Mouse (Mus musculus) E14TG2a.4 (cell line): ENCODE data around the gene Spdye4c.

Experiments used
- CTCF ChIP-seq: conservative IDR thresholded peaks from 2 replicates; pipeline ENCODE4 v1.5.1; 2014; ENCODE audit warnings: low read length
- POU5F1 ChIP-seq: IDR thresholded peaks from 2 replicates; pipeline ENCODE4 v1.6.1; 2014; ENCODE audit warnings: low read length, borderline replicate concordance

DNA sequence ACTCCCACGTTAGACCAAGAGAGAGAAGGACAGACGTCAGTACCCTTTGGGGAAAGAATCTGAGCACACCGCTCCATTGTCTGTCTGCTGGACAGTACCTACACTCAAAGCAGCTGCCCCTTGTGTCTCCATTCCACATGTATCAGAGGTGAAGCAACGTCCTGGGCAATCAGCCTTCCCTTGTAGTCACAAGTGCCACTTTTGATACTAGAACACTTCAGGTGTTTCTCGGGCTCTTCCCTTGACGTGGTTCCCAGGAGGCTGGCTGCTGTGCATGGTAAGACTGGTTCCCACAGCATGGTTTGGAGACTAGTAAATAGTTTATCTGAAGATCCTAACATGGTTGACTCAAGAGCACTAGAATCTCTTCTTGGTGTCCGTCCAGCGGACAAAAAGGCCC is 20.2 kb downstream of the Spdye4c start:
- TF ChIP-seq CTCF (no peak), POU5F1 (no peak)
